Mouse (Mus musculus) layer of hippocampus, adult 8-10 months (tissue): Measurements from ENCODE around the gene Nudt21. TPM values are rescaled to one million over a fixed set of nuclear protein-coding genes. Genes with fewer than 3 reads are reported as not detected.

Experiments
- DNase-seq, 2 experiments: peaks; one replicate each; pipeline ENCODE4 v3.0.0; 2022; ENCODE audit warnings: low spot score in 2 of 2
- total RNA-seq, 4 experiments: library from RNA; stranded (reverse); gene quantifications; 2 replicates each; pipeline ENCODE4 v1.2.4; 2022

The Nudt21 gene
- total RNA-seq: 10 to 100 TPM; 43.9 to 57.1 (median 49.1) TPM

- peak; percentile 96 to 98 for DNase-seq
Measured at GRCm38 (mm10) chr8:94036944-94037524, at the start of gene Nudt21, which contains the start of gene Ogfod1. Gene Nudt21, minus strand, starts transcription at chr8:94037031. Gene Ogfod1, plus strand, starts transcription at chr8:94037198.

DNA sequence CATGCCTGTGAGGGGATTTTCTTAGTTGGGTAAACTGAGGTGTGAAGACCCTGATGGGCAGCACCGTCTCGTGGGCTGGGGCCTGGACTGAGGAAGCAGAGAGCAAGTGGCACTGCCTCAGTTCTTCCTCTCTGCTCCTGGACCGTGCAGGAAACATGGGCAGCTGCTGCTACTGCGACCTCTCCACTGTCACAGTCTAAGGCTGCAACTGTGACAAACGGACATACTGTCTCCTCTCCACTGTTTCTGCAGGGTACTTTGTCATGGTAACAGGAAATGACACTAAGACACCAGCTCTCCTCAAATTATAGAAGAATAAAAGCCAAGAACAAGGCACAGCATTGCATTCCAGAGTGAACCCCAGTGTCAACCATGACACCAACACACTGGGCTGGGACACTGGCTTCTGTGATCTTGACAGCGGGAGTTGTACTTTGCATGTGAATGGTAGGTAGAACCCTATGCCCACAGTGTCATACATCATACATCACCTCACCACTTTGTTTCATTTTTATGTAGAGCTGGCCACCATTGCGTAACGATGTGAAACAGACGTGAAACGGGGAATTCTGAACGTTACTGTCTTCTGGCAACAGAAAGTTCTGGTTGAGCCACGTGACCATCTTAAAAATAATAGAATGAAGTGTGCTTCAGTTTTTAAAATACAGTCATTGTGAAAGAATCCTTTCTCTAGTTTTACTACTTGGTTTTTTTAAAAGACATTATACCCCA lies 39.8 kb upstream of the Nudt21 start:
- no peak for DNase-seq

- no peak for DNase-seq
Measured at GRCm38 (mm10) chr8:94068793-94069192, 32.0 kb upstream of the Nudt21 start.

DNA sequence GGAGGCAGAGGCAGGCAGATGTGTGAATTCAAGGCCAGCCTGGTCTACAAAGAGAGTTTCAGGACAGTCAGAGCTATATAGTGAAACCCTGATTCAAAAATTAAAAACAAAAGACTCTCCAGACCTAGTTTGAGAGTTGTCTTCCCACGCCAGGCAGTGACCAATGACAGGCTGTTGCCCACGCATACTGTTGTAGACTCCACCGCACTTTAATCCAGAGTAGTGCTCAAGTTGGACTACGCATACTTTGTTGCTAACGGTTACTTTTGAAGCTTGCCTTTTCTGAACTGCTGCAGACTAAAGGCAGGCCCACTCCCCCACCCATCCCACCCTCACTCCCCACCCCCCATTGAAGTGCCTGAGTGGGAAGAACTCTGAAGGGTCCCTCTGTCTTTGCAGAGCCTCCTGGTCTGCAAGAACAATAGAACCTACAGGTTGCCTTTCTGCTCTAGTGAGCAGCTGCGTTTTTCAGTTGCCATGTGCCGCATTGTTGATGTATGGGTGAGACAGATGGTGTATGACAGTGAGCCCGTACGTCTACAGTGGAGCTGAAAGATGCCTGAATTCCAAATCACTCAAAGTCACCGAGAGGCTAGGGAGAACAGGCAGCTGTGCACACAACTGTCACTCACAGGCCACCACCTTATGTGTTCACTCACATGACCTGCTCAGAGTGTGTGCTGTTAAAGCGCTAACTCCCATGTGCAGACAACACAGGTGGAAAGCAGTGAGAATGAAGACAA lies 29.5 kb upstream of the Nudt21 start:
- peak; percentile 55 to 58 for DNase-seq

DNA sequence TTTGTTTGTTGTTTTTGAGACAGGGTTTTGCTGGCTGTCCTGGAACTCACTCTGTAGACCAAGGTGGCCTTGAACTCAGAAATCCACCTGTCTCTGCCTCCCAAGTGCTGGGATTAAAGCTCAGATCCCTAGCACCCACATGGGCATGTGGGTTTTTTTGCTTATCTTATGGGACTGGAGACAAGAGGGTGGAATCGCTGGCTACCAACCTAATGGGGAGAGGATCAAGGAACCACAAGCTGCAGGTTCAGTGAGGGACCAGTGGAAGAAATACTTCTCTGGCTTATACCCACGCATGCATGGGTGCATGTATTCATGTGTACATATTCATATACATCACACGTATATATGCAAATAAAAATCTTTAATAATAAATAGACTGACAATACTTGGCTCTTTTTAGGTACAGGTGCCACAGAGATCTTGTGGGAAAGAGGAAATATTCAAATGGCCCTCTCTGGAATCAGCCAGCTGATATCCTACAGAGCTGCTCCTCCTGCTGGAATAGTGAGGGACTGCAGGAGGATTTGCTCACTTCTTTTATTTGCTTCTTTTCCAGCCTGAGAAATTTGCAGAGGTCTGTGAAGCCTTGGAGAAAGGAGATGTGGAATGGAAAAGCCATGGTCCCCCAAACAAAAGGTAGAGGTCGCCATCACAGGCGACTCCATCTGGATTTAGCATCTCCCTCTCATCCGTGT lies 20.5 kb upstream of the Nudt21 start:
- peak in 1 of 2 experiments; percentile 57 for DNase-seq

DNA sequence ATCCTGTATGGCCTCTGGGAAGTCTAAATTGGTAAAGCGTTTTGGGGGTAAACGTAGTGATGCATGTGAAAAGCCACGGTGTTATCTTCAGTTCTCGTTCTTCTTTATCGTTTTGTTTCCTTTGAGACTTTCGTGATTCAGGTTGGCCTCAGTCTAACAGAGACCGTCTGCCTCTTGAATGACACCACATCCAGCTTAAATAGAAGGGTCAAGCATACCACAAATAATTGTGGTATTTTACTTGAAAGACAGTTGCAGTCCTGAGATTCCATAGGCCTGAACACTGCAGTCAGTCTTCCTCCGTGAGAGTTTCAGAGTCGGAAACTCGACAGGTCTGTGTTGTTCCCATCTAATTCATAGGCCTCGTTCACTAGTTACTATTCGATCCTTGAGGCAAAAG lies 15.9 kb upstream of the Nudt21 start:
- no peak for DNase-seq

DNA sequence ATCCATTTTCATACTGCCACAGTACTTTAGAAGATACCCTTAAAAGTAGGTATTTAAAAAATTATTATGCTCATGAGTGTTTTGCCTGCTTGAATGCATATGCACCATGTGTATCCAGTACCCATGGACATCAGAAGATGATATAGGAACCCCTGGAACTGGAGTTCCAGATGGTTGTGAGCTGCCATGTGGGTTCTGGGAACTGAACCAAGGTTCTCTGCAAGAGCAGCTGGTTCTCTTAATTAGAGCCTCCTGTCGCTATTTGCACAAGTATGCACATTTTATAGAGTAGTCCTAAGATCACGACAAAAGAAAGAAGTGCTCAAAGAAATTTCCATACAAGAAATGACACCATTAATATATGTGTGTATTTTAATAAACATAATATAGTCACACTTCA lies 11.0 kb upstream of the Nudt21 start:
- peak; percentile 41 to 57 for DNase-seq

DNA sequence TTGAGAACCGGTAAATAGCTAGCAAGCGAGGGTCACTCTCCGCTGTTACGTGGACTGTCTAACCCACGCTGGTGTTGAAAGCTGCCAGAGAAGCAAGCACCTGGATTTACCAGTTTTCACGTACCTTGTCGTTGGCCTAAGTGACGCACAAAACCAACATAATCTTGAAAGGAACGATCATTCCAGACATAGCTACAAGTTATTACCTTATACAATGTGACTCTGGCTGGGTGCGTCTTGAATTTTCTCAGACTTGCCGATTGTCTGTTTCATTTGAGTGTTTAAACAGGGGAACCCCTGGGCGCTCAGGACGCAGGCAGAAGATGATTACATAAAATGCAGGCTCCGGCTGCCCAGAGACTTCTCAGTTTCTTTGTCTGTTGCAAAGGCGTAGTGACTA lies 975 bp upstream of the Nudt21 start:
- no peak for DNase-seq

- peak; percentile 54 to 58 for DNase-seq
Measured at GRCm38 (mm10) chr8:94036541-94036940, 290 bp downstream of the Nudt21 start.

GRCm38 (mm10) chr8:94035200-94035599 lies 1.6 kb downstream of the Nudt21 start:
- DNase-seq: no peak

DNA sequence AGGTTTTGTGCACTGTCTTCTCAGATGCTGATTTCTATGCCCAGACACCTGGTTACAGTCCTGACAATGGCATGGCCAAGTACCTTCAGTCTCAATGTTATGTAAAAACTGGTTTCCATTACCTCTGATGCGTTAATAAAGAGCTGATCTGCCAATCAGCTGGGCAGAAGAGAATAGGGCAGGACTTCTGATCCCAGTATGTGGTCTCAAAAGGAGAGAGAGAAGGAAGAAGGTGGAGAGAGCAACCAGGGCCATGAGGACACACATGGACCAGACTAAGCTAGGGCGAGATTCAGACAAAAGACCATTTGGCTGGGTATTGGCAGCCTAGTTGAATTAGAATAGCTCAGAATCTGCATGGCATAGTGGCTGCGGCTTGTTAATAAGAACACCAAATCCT lies 3.2 kb downstream of the Nudt21 start:
- no peak for DNase-seq

- no peak for DNase-seq
Measured at GRCm38 (mm10) chr8:94029701-94030100, 7.1 kb downstream of the Nudt21 start.

DNA sequence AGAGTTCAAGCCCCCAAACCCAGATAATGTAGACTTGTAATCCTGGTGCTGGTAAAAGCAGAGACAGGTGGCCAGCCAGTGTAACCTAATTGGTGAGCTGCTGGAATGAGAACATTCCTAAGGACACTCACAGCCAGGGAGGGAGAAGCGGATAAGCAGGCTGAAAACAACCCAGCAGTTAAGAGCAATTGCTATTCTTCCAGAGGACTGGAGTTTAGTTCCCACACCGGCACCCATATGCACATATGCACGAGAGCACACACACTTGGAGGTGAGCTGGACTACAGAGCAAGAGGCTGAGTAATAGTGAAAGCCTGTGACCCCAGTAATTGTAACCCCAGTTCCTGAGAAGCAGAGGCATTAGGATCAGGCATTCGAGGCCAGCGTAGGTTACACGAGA lies 12.9 kb downstream of the Nudt21 start:
- no peak for DNase-seq

GRCm38 (mm10) chr8:94013026-94013612 lies 23.7 kb downstream of the Nudt21 start:
- no peak for DNase-seq

- DNase-seq: peak in 1 of 2 experiments; percentile 18
Measured at GRCm38 (mm10) chr8:94012013-94012951, 24.5 kb downstream of the Nudt21 start, which contains the start of gene Amfr. Gene Amfr, minus strand, starts transcription at chr8:94012842.

GRCm38 (mm10) chr8:94011076-94012012 lies 25.5 kb downstream of the Nudt21 start:
- no peak for DNase-seq

DNA sequence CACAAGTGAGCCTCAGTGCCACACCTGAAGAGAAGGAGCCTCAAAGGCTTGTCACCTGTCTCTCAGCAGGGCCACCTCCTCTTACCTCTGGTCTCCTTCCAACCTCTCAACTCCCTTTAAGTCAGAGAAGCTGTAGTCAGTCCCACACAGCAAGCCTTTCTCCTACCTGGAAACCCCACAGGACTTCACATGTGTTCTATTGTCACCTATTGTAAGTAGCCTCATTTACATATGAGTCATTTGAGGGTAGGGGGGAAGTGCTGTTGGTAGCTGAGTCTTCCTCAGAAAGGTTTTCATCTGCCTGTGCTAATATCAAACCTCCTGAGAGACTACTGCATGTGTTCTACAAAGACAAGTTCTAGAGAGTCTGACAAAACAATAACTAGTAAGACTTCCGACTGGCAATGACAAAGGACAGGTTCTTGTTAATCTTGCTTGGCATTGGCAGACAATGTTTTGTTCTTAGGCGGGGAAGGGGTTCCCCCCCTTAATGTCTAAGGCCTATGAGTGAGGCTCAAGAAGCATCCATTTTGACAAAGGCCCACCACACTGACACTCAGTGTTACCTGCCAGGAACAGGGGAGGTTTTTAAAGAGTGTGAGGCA lies 26.6 kb downstream of the Nudt21 start:
- DNase-seq: no peak

GRCm38 (mm10) chr8:94009243-94009845 lies 27.5 kb downstream of the Nudt21 start:
- no peak for DNase-seq
